Mouse (Mus musculus) bone marrow, adult 2 months (tissue): ENCODE measurements around the gene Thsd7a.

Experiments
- CTCF ChIP-seq: fragments of 200-500 bp; IDR thresholded peaks from 2 replicates; pipeline ENCODE4 v1.5.1; 2011; ENCODE audit warnings: low read length, control low read depth; ENCODE audit not compliant: control insufficient read depth, insufficient read depth
- POLR2A ChIP-seq: fragments of 200-500 bp; IDR thresholded peaks from 2 replicates; pipeline ENCODE4 v1.6.1; 2011; ENCODE audit warnings: low read depth, mild to moderate bottlenecking, control low read depth, low read length, borderline replicate concordance; ENCODE audit not compliant: control insufficient read depth

DNA sequence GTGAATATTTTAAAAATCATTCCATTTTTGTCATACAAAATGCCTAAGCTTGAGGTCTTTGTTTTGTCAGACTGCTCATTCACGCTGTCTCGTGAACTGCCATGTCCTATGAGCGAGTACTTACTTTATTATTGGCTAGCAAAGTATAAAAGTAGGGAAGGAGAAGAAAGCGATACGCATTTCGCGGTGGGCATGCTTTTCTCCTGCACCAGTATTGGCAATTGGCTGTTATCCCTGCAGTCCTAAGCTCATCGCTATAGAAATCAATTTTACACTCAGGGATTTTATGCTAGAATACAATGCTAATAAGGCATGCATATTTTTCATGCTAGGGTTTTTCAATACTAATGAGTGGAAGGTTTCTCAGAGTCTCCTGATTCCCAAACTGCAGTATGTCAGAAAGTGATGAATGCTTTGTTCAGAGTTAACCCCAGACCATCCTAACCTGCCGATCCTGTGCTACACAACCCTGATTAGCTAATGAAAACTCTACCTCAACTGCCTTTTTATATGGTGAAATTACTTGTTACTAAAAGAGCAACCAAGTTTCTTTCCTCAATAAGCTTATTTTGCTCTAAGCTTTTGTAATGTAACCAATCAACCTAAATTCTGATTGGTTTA lies 230.8 kb downstream of the Thsd7a start:
- TF ChIP-seq CTCF (no peak), POLR2A (no peak)
